Mouse (Mus musculus): ENCODE results near the gene Pdss2. TPM values are rescaled to one million over a fixed set of nuclear protein-coding genes. Genes with fewer than 3 reads are reported as not detected.

The Pdss2 gene
- total and polyA plus RNA-seq, 3 experiments = 2.8 to 10.8 (median 5.9) TPM

GRCm38 (mm10) chr10:43234522-43234921, 13.2 kb downstream of the Pdss2 start:
- Histone ChIP-seq H3K27me3 (ENCODE audit: insufficient read depth, low read length) (no peaks in the 10 kb centered on the region), H3K9me3 (replicated peaks) (no peaks in the 10 kb centered on the region), H3K4me1 (ENCODE audit: insufficient read depth, low read depth, low read length) (no peaks in the 10 kb centered on the region), H3K4me3 (ENCODE audit: low read depth, low read length) (no peak overlapping the region), H3K36me3 (replicated peaks) (peaks cover 7% of the 10 kb centered on the region)
- DNase-seq (ENCODE audit: low spot score) = no peak
- no peak for ATAC-seq (ENCODE audit: extremely low read depth, insufficient number of reproducible peaks, low FRiP score, poor library complexity, severe bottlenecking)
- TF ChIP-seq POLR2AphosphoS5 (IDR thresholded peaks at IDR 0.05; ENCODE audit: insufficient replicate concordance, low read depth, low read length) (no peak), CTCF (IDR thresholded peaks at IDR 0.05; ENCODE audit: low read depth, low read length) (no peak)

- no peak for DNase-seq (ENCODE audit: low spot score)
- no peaks in the 10 kb centered on the region for H3K4me1 ChIP-seq (ENCODE audit: insufficient read depth, low read depth, low read length)
- TF ChIP-seq POLR2AphosphoS5 (IDR thresholded peaks at IDR 0.05; ENCODE audit: insufficient replicate concordance, low read depth, low read length) (no peak), TAL1 (conservative IDR thresholded peaks at IDR 0.05; ENCODE audit: low read depth, low read length) (no peak), GATA1 (IDR thresholded peaks at IDR 0.05; ENCODE audit: borderline replicate concordance, low read length) (no peak), GATA2 (IDR thresholded peaks at IDR 0.05; ENCODE audit: borderline replicate concordance, low read depth, low read length) (no peak), CTCF (IDR thresholded peaks at IDR 0.05; ENCODE audit: low read depth, low read length) (no peak)
- no peaks in the 10 kb centered on the region for H3K27me3 ChIP-seq (ENCODE audit: insufficient read depth, low read length)
- no peak overlapping the region for H3K4me3 ChIP-seq (ENCODE audit: low read depth, low read length)
- no peak for ATAC-seq (ENCODE audit: extremely low read depth, insufficient number of reproducible peaks, low FRiP score, poor library complexity, severe bottlenecking)
- H3K36me3 ChIP-seq (replicated peaks) = peaks cover 7% of the 10 kb centered on the region
- H3K9me3 ChIP-seq (replicated peaks) = no peaks in the 10 kb centered on the region
These were observed 13.7 kb downstream of the Pdss2 start for GRCm38 (mm10) chr10:43235011-43235410.

- H3K36me3 ChIP-seq (replicated peaks) = peaks cover 7% of the 10 kb centered on the region
- TF ChIP-seq CTCF (IDR thresholded peaks at IDR 0.05; ENCODE audit: low read depth, low read length) = no peak
- no peak for TF ChIP-seq POLR2AphosphoS5 (IDR thresholded peaks at IDR 0.05; ENCODE audit: insufficient replicate concordance, low read depth, low read length)
- TF ChIP-seq GATA1 (IDR thresholded peaks at IDR 0.05; ENCODE audit: borderline replicate concordance, low read length) = no peak
- TF ChIP-seq GATA2 (IDR thresholded peaks at IDR 0.05; ENCODE audit: borderline replicate concordance, low read depth, low read length) = no peak
- TF ChIP-seq TAL1 (conservative IDR thresholded peaks at IDR 0.05; ENCODE audit: low read depth, low read length) = no peak
- no peak for DNase-seq (ENCODE audit: low spot score)
- H3K4me3 ChIP-seq (ENCODE audit: low read depth, low read length) = no peak overlapping the region
- no peaks in the 10 kb centered on the region for H3K9me3 ChIP-seq (replicated peaks)
- H3K4me1 ChIP-seq (ENCODE audit: insufficient read depth, low read depth, low read length) = no peaks in the 10 kb centered on the region
- no peaks in the 10 kb centered on the region for H3K27me3 ChIP-seq (ENCODE audit: insufficient read depth, low read length)
- ATAC-seq (ENCODE audit: extremely low read depth, insufficient number of reproducible peaks, low FRiP score, poor library complexity, severe bottlenecking) = no peak
These were observed 14.7 kb downstream of the Pdss2 start for GRCm38 (mm10) chr10:43235758-43236669.

- no peaks in the 10 kb centered on the region for H3K36me3 ChIP-seq (replicated peaks)
- peaks cover 17% of the 10 kb centered on the region for H3K4me1 ChIP-seq (ENCODE audit: insufficient read depth, low read depth, low read length)
- H3K4me3 ChIP-seq (ENCODE audit: low read depth, low read length) = no peak overlapping the region
- H3K27me3 ChIP-seq (ENCODE audit: insufficient read depth, low read length) = no peaks in the 10 kb centered on the region
- TF ChIP-seq TAL1 (conservative IDR thresholded peaks at IDR 0.05; ENCODE audit: low read depth, low read length) = no peak
- no peak for TF ChIP-seq GATA1 (IDR thresholded peaks at IDR 0.05; ENCODE audit: borderline replicate concordance, low read length)
- no peak for TF ChIP-seq CTCF (IDR thresholded peaks at IDR 0.05; ENCODE audit: low read depth, low read length)
- no peak for TF ChIP-seq POLR2AphosphoS5 (IDR thresholded peaks at IDR 0.05; ENCODE audit: insufficient replicate concordance, low read depth, low read length)
- no peak for TF ChIP-seq GATA2 (IDR thresholded peaks at IDR 0.05; ENCODE audit: borderline replicate concordance, low read depth, low read length)
- no peak for DNase-seq (ENCODE audit: low spot score)
- no peaks in the 10 kb centered on the region for H3K9me3 ChIP-seq (replicated peaks)
- no peak for ATAC-seq (ENCODE audit: extremely low read depth, insufficient number of reproducible peaks, low FRiP score, poor library complexity, severe bottlenecking)
These were observed 20.9 kb downstream of the Pdss2 start for GRCm38 (mm10) chr10:43242215-43242614.

GRCm38 (mm10) chr10:43244262-43244806, 23.0 kb downstream of the Pdss2 start:
- peaks cover 17% of the 10 kb centered on the region for H3K4me1 ChIP-seq (ENCODE audit: insufficient read depth, low read depth, low read length)
- no peak for TF ChIP-seq POLR2AphosphoS5 (IDR thresholded peaks at IDR 0.05; ENCODE audit: insufficient replicate concordance, low read depth, low read length)
- no peak for TF ChIP-seq CTCF (IDR thresholded peaks at IDR 0.05; ENCODE audit: low read depth, low read length)
- no peak for TF ChIP-seq GATA1 (IDR thresholded peaks at IDR 0.05; ENCODE audit: borderline replicate concordance, low read length)
- no peak for TF ChIP-seq TAL1 (conservative IDR thresholded peaks at IDR 0.05; ENCODE audit: low read depth, low read length)
- TF ChIP-seq GATA2 (IDR thresholded peaks at IDR 0.05; ENCODE audit: borderline replicate concordance, low read depth, low read length) = no peak
- no peaks in the 10 kb centered on the region for H3K27me3 ChIP-seq (ENCODE audit: insufficient read depth, low read length)
- DNase-seq (ENCODE audit: low spot score) = no peak
- no peak for ATAC-seq (ENCODE audit: extremely low read depth, insufficient number of reproducible peaks, low FRiP score, poor library complexity, severe bottlenecking)
- no peak overlapping the region for H3K4me3 ChIP-seq (ENCODE audit: low read depth, low read length)
- H3K9me3 ChIP-seq (replicated peaks) = no peaks in the 10 kb centered on the region
- H3K36me3 ChIP-seq (replicated peaks) = no peaks in the 10 kb centered on the region

GRCm38 (mm10) chr10:43245461-43246200, 24.3 kb downstream of the Pdss2 start:
- DNase-seq (ENCODE audit: low spot score) (no peak), ATAC-seq (ENCODE audit: extremely low read depth, insufficient number of reproducible peaks, low FRiP score, poor library complexity, severe bottlenecking) (peak; percentile 34; the same call in 1 of the 2 replicates)
- TF ChIP-seq GATA1 (IDR thresholded peaks at IDR 0.05; ENCODE audit: borderline replicate concordance, low read length) = no peak
- no peak for TF ChIP-seq GATA2 (IDR thresholded peaks at IDR 0.05; ENCODE audit: borderline replicate concordance, low read depth, low read length)
- Histone ChIP-seq H3K27me3 (ENCODE audit: insufficient read depth, low read length) (no peaks in the 10 kb centered on the region), H3K4me3 (ENCODE audit: low read depth, low read length) (no peak overlapping the region; the same call in 1 of the 2 replicates), H3K4me1 (ENCODE audit: insufficient read depth, low read depth, low read length) (peaks cover 17% of the 10 kb centered on the region), H3K36me3 (replicated peaks) (peaks cover 2% of the 10 kb centered on the region), H3K9me3 (replicated peaks) (no peaks in the 10 kb centered on the region)
